Mouse (Mus musculus): ENCODE data around the gene Pogk. TPM values are rescaled to one million over a fixed set of nuclear protein-coding genes. Genes with fewer than 3 reads are reported as not detected.
A peak's percentile ranks its signal among the peaks of the same experiment; 100 is the strongest.

The Pogk gene
- total RNA-seq (2015; ENCODE audit: low replicate concordance) (1.3 TPM in 1 of 2 replicates, not detected in the other), total RNA-seq (2017; ENCODE audit: low replicate concordance) (1.1 and 1.9 TPM in 2 replicates)

DNA sequence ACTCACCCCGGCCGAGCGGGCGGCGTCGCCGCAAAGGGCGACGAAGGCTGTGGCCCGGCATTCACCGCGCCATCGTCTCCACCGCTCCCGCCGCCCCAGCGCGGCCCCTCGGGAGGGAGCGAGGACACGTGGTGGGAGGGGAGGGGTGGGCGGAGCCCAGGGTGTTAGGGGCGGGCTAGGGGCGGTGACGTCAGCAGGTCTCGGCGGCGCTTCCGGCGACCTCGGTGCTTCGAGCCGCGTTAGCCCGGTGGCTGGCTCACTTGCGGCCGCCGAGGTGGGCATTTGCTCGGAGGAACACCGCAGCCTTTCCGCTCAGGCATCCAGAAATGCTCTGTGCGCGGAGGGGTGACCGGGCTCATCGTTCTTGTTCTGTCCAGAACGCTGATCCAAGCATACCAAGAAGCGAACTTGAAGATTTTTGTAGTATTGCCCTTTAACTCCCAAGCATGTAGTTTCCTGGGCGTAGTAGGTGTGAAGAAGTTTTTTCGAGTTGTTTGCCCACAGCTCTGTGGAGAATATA is at the start of gene Pogk:
TSS of gene Pogk (minus strand) at position 163 of the 520 bp plus-strand sequence.
- ATAC-seq (replicated peaks; ENCODE audit: low FRiP score, poor library complexity, severe bottlenecking): peak; percentile 73

DNA sequence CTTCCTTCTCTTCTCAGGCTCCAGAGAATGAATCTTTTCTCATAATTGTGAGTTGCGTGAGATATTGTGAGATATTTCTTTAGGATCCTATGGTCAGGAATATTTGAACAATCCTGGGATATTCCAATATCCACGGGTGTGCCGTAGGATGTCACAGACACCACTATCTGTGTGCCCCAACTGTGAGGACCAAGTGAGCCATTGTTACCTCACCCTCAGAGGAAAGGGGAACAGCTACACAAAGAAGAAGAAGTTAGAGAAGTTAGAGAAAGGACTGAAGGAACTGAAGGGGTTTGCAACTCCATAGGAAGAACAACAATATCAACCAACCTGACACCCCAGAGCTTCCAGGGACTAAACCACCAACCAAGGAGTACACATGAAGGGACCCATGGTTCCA is 32.3 kb upstream of the Pogk start:
- no peak for ATAC-seq (replicated peaks; ENCODE audit: low FRiP score, poor library complexity, severe bottlenecking)

DNA sequence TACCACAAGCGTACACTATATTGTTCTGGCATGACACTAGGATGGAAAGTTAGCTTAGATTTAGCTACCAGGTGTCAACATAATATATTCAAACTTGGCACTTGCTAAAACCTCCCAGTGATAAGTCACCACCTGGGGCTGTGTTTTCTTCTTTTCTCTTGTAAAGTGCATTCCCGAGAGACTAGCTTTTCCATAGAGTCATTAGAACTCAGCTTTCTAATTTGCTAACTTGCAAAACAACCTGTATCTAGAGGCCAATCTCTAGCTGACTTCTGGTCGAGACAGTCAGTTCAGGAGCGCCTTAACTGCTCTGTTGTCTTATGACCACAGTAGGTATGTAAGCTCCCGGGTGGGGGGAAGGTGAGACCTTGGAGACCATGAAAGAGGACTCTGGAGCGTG is 29.8 kb upstream of the Pogk start:
- no peak for ATAC-seq (replicated peaks; ENCODE audit: low FRiP score, poor library complexity, severe bottlenecking)

DNA sequence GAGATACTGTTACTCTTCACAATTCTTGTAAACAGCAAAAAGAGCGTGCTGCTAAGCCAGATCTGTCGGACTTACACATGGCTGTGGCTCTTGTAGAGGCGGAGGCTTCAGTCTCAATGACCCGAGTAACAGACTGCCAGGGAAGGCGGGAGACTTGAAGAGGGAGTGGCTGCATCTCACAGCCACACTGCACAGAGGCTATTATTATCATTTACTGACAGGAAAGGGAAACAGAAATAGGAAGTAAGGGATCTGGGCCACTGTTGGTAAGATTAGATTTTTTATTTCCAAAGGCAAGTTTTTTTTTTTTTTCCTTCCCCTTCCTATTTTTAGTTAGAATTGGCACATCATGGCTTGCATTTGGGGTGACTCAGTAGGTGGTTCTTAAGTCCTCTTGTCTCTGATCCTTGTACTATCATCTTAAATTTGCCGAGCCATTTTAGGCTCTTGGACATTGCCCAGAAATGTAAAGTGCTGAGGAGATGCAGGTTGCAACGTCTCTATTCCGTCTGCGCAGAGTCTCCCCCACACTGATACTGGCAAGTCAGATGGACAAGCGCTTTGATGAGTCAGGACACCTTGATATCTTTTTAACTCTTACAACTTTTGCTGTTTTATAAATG is 20.3 kb upstream of the Pogk start:
- no peak for ATAC-seq (replicated peaks; ENCODE audit: low FRiP score, poor library complexity, severe bottlenecking)

DNA sequence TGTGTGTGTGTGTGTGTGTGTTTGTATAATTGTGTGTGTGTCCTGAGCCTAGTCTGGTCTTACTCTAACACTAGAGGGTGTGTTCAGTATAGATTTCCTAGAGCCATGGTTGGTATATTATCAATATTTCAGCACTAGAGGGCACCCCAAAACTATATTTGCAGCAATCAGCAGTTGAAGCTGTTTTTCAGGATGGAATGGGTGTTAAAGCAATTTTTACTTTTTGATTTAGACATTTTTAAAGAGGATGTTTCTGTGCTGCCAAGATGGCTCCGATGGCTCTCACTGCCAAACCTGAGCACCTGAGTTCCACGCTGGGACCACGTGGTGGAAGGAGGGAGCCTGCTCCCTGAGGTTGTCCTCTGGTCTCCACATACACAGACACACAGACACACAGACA is 19.4 kb upstream of the Pogk start:
- ATAC-seq (replicated peaks; ENCODE audit: low FRiP score, poor library complexity, severe bottlenecking): no peak

DNA sequence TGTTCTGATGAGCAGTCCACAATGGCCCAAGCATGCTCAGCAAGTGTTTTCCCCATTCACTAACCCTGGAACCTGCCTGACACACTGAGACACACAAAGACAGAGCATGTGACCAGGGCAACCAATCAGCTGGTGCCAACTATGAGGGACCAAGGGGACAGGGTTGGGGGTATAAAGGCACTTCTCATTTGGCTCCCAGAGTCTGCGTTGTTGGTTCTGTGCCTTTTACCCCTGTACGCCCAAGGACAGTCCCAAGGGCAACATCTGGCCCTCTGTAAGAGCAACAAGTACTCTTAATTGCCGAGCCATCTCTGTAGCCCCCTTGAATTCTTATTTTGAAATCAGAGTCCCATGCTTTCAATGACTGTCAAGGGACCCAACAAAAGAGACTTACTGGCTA is 2.6 kb upstream of the Pogk start:
- no peak for ATAC-seq (replicated peaks; ENCODE audit: low FRiP score, poor library complexity, severe bottlenecking)

DNA sequence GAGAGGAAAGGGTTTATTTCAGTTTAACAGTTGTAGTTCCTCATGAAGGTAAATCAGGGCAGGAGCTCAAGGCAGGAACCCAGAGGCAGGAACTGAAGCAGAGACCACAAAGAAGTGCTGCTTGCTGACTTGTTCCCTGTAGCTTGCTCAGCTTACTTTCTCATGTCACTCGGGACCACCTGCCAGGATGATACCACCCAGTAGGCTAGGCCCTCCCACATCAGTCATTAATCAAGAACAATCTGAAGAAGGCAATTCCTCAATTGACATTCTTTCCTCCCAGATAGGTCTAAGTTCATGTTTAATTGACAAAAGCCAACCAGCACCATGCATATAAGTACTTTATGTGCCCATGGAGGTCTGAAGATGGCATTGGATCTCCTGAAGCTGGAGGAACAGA is 1.9 kb upstream of the Pogk start:
- ATAC-seq (replicated peaks; ENCODE audit: low FRiP score, poor library complexity, severe bottlenecking): no peak

DNA sequence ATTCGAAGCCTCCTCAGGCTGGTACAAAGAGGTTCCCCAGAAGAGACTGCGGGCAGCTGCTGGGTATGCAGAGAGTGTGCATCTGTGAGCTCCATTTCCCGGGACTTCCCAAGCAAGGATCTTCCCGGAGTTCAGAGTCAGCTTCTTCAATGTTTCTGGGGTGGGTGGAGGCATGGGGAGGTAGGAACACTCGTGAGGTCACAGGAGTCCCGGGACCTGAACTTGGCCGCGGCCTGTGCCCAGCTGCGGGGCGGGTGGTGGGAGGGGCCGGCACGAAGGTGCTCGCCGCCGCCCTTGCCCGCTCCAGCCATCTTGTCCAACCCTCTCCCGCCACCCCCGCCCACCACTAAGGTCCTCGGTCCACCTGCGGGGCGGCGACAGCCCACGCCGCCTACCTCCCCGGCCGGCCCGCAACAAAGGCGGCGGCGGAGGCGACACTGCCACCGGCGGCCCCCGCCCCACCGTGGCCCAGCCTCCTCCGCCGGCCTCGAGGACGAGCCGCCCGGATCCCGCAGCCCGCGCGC is 424 bp downstream of the Pogk start:
- ATAC-seq (replicated peaks; ENCODE audit: low FRiP score, poor library complexity, severe bottlenecking): no peak

DNA sequence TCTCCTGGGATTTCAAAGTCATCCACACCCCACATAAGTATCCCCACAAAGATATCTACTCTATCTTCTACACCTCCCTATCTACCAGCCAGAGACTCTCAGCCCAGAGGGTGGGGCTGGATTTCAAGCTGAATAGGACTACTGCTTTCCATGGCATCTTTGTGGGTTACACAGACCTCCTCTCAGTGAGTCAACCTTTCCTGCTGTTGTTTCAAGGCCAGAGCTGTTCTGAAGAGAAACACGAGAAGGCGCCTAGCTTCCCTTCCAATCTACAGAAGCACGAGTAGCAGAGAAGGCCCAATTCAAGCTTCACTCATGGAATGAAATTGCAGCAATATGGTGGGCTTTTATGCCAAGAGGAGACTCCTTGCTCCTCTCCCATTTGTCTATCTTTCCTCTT is 5.8 kb downstream of the Pogk start:
- no peak for ATAC-seq (replicated peaks; ENCODE audit: low FRiP score, poor library complexity, severe bottlenecking)

DNA sequence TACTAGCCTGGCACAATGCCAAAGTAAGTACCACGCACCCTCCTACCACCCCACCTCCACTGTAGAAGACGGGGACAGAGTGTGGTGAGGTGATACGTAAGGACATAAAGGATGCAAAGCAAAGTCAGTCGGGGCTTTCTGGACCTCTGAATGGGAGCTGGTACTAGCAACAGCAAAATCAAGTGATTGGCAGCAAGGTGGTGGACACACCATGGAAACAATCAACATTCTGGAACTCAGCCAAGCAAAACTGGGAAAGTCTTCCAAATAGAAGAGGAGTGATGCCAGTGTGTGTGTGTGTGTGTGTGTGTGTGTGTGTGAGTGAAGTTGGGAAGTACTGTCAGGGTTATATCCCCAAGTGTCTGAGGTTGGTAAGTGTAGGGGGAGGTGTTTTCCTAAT is 7.7 kb downstream of the Pogk start:
- no peak for ATAC-seq (replicated peaks; ENCODE audit: low FRiP score, poor library complexity, severe bottlenecking)

DNA sequence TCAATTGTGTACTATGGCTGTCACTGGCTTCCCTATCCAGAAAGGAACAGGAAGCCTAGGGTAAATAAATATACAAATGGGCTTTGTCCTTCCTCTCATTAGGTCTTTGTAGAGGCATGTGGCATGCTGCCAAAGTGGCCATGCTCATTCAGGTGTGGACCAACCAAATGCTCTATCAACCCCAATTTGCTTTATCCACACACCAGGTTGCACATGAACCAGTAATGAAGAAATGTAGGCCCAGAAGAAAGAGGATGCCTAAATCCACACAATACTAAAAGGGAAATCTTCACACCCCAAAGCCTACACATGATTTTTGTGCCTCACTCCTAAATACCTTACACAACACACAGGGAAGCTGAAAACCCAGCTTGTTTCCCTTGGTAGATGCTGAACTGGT is 8.2 kb downstream of the Pogk start:
- no peak for ATAC-seq (replicated peaks; ENCODE audit: low FRiP score, poor library complexity, severe bottlenecking)

DNA sequence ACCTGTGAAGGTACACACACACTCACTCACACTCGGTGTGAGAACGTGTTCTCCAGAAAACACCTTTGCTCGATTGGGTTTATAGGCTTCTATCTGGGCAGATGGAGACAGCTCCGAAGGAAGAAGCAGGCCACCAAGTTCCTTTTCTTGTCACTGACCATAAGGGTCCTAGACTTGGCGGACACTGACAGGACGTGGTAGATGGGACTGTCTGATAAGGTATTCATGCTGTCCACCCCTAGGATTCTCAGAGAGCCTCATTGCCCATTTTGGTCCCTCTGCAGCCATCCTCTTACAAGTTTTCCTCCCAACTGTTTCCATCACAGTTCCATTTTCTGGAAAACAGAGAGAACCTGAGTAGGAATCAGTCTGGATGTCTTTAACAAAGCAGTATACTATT is 13.3 kb downstream of the Pogk start:
- no peak for ATAC-seq (replicated peaks; ENCODE audit: low FRiP score, poor library complexity, severe bottlenecking)

DNA sequence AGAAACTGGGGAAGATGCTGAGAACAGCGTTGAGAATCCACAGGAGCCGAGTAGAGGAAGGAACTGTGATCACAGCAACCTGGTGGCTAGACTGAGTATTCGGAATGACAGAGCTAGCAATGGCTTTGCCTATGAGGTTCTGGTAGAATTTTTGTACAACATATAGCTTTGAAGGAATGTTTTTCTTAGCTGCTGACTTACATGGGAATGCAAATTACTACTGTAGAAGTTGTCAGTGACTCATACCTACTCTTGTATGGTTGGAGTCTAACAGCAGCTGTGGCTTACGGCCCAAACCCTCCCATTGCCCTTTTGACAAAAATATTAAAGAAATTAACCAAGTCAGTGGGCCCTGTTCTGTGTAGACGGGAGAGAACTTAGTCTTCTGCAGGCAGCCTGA is 14.0 kb downstream of the Pogk start:
- ATAC-seq (replicated peaks; ENCODE audit: low FRiP score, poor library complexity, severe bottlenecking): no peak

DNA sequence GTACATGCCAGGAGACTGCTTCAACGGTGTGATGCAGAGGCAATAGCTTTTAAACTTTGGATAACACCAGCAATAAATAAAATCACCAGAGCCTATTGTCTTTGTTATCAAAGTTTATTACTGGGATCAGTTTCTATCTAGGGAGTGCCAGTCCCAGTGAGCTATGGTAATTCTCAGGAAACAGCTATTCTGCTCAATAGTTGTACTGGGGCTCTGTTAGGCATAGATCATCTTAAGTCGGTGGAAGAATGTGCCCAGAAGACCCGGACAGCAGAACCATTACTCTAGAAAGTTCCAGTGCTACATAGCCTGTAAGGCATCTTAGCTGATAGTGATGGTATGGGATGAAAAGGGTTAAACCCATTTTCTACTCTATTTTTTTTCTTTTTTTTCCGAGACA is 14.9 kb downstream of the Pogk start:
- ATAC-seq (replicated peaks; ENCODE audit: low FRiP score, poor library complexity, severe bottlenecking): no peak

DNA sequence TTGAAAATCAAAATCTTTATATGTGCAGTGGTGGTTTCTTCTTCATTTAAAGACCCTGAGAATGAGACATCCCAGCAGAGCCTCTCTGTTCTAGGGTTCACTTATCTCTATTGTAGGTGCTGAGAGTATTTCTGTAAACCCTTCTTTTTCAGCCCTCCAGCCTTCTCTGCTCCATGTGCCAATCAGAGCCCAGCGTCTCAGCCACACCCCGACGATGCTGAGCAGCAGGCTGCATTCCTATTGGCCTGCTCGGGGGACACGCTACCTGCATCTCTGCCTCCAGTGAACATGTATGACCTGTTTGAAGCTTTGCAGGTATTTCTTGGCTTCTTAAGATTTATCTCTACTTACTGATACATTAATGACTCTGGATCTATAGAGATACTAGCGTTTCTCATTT is 18.0 kb downstream of the Pogk start:
- ATAC-seq (replicated peaks; ENCODE audit: low FRiP score, poor library complexity, severe bottlenecking): no peak

DNA sequence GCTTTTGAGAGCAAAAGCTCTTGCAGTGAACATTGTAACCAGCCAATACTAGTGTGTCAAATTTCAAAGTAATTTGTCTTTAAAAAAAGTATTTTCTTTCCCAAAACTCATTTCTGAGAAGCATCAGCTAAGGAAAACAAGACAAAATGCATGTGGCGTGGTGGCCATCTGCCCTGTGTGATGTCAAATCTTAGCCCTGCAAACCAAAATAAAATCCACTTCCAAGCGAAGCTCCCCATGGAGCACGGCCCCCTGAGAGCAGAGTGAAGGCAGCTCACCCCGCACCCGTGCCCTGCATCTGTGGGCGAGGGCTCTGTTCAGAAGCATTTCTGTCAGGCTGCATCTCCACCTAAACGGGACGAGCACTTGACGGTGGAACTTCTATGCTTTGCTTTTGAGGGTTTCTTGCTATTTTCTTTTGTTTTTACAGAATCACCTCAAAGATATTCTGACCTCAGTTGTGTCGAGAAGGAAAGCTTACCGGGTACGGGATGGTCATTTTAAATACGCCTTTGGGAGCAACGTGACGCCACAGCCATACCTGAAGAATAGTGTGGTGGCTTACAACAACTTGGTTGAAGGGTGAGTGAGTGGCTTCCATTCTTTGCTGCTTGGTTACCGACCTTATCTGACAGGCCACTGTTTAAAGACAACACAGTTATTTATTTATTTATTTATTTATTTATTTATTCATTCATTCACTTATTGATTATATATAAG is 20.1 kb downstream of the Pogk start:
- ATAC-seq (replicated peaks; ENCODE audit: low FRiP score, poor library complexity, severe bottlenecking): no peak

DNA sequence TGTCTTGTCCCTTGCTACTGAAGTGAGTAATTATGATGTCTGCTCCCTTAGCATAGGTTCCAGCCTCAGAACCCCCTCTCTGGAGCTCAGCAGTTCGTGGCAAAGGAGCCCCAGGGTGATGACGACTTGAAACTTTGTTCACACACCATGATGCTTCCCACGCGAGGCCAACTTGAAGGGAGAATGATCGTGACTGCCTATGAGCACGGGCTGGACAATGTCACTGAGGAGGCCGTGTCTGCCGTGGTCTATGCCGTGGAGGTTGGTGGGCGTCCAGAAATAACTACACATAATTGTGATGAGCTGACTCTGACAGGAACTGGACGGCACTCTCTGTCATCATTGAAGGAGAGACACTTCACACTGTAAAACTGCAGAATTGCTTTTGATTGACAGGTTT is 21.2 kb downstream of the Pogk start:
- no peak for ATAC-seq (replicated peaks; ENCODE audit: low FRiP score, poor library complexity, severe bottlenecking)

DNA sequence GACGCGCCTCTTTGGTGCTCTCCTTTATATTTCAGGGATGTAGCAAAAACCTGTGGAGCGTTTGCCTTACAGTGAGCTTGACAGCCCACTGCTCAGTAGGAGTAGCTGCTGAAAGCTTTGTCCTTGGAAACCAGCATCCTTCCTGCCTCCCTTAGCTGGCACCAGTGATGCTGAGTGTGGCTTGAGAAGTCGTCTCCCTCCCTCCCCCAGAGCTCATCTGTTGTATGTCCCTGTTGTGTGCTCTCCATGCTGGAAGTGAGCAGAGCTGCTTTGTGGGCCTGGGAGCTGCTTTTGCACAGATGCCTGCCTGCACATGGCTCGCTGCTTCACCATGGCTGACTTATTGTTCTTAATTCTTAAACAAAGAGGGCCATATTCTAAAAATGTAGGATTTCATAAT is 24.2 kb downstream of the Pogk start:
- no peak for ATAC-seq (replicated peaks; ENCODE audit: low FRiP score, poor library complexity, severe bottlenecking)

DNA sequence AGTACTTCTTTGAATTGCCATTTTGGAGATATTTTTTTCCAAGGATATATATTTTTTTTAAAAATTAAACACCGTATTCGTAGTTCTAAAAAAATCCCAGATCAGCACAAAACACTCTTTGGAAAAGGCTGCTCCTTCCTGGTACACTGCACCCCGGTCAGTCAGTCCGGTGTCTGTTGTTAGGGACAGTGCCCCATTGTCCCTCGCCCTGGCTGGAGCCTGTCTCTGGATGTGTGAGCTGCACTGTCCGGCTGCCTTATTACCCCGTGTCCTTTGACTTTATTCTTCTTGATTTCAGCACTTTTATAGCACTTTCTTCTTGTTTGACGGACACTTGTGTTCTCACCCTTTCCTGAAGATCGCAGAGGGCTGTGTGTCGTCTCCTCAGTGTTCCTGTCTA is 25.0 kb downstream of the Pogk start:
- ATAC-seq (replicated peaks; ENCODE audit: low FRiP score, poor library complexity, severe bottlenecking): no peak

DNA sequence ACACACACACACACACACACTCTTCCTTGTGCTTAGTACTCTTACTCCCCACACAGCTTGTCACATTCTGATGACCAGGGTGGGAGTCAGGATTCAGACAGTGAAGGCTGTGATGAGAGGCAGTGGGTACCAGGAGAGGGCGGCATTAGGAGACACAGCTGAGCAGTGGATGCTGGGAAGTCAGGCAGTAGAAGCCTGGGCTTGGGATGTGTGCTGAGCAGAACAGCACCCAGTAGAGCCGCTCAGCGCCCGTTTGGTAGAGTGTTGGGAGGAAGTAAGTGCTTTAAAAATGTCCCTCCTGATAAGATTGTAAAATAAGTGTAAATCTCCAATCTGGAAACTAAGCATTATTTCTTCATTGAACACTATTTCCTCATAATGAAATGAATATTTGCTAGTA is 27.0 kb downstream of the Pogk start:
- no peak for ATAC-seq (replicated peaks; ENCODE audit: low FRiP score, poor library complexity, severe bottlenecking)

DNA sequence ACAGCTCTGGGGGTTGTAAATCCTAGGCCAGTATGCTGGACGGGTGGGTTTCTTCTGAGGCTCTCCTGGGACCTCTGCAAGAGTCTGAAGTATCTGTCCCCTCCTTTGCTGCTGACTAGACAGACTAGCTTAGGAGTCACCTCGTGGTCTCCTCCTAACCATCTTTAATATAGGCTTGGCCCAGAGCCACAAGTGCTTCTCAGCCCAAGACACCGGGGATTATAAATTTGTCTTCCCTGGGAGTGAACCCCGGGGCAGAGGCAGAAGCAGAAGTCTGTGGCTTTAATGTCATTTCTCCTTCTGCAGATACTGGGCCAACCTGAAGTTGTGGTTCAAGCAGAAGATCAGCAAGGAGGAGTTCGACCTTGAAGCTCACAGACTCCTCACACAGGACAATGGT is 27.8 kb downstream of the Pogk start:
- ATAC-seq (replicated peaks; ENCODE audit: low FRiP score, poor library complexity, severe bottlenecking): no peak
